Mouse (Mus musculus) gastrocnemius, postnatal 25 days (tissue): ENCODE measurements around the gene Tmprss3. TPM values are rescaled to one million over a fixed set of nuclear protein-coding genes. Genes with fewer than 3 reads are reported as not detected.

Source experiments
- DNase-seq: peaks from one replicate; pipeline ENCODE4 v3.0.0; 2022
- total RNA-seq, 2 experiments: library from RNA; stranded (reverse); gene quantifications; 1 replicate in 1 of 2; 2 replicates in 1 of 2; pipeline ENCODE4 v1.2.3; 2021

The Tmprss3 gene
- total RNA-seq, 2 experiments from 2014 or later, result not detected

- no peak for DNase-seq
These were observed 3.6 kb downstream of the Tmprss3 start for GRCm38 (mm10) chr17:31195207-31195606.

GRCm38 (mm10) chr17:31193360-31193759 is 5.4 kb downstream of the Tmprss3 start:
- DNase-seq, result peak; percentile 41

- no peak for DNase-seq
These were observed 6.1 kb downstream of the Tmprss3 start for GRCm38 (mm10) chr17:31192663-31193062.

GRCm38 (mm10) chr17:31191825-31192224 is 7.0 kb downstream of the Tmprss3 start:
- DNase-seq, result no peak

- peak; percentile 44 for DNase-seq
These were observed 11.4 kb downstream of the Tmprss3 start for GRCm38 (mm10) chr17:31187370-31187769.

GRCm38 (mm10) chr17:31184269-31184990 is 14.3 kb downstream of the Tmprss3 start:
- no peak for DNase-seq

- no peak for DNase-seq
These were observed 15.4 kb downstream of the Tmprss3 start for GRCm38 (mm10) chr17:31183180-31183974.

- DNase-seq, result no peak
These were observed 17.3 kb downstream of the Tmprss3 start for GRCm38 (mm10) chr17:31181490-31181889.

GRCm38 (mm10) chr17:31176321-31176720 is 22.5 kb downstream of the Tmprss3 start:
- no peak for DNase-seq

- DNase-seq, result no peak
These were observed 29.0 kb downstream of the Tmprss3 start for GRCm38 (mm10) chr17:31169796-31170195.

- DNase-seq, result no peak
These were observed 33.6 kb downstream of the Tmprss3 start, which contains the start of gene Tff1 for GRCm38 (mm10) chr17:31165127-31165526. Gene Tff1 (minus strand): TSS chr17:31165277.

- DNase-seq, result no peak
These were observed 35.0 kb downstream of the Tmprss3 start for GRCm38 (mm10) chr17:31163821-31164220.

- no peak for DNase-seq
These were observed 36.2 kb downstream of the Tmprss3 start for GRCm38 (mm10) chr17:31162607-31163006.

- no peak for DNase-seq
These were observed 38.5 kb downstream of the Tmprss3 start for GRCm38 (mm10) chr17:31160291-31160690.

GRCm38 (mm10) chr17:31157921-31158320 is 40.9 kb downstream of the Tmprss3 start:
- no peak for DNase-seq

- no peak for DNase-seq
These were observed 45.0 kb downstream of the Tmprss3 start for GRCm38 (mm10) chr17:31153785-31154184.

- DNase-seq, result no peak
These were observed 45.7 kb downstream of the Tmprss3 start for GRCm38 (mm10) chr17:31152966-31153499.

GRCm38 (mm10) chr17:31152512-31152911 is 46.3 kb downstream of the Tmprss3 start:
- no peak for DNase-seq

GRCm38 (mm10) chr17:31145998-31146397 is 52.8 kb downstream of the Tmprss3 start:
- no peak for DNase-seq

- DNase-seq, result no peak
These were observed 54.4 kb downstream of the Tmprss3 start, which contains the start of gene Tff2 for GRCm38 (mm10) chr17:31144040-31145037. Gene Tff2 (minus strand): TSS chr17:31144282.

- no peak for DNase-seq
These were observed 56.7 kb downstream of the Tmprss3 start for GRCm38 (mm10) chr17:31142116-31142515.

- peak; percentile 25 for DNase-seq
These were observed 60.4 kb downstream of the Tmprss3 start for GRCm38 (mm10) chr17:31138398-31138797.
